Mouse (Mus musculus) megakaryocyte, embryonic 14.5 days (primary cell): ENCODE measurements around the gene Naaa. TPM values are rescaled to one million over a fixed set of nuclear protein-coding genes. Genes with fewer than 3 reads are reported as not detected.

Experiments
- H3K27me3 ChIP-seq: replicated peaks from 2 replicates; pipeline ENCODE3; 2012; ENCODE audit warnings: inconsistent platforms
- H3K36me3 ChIP-seq: replicated peaks from 2 replicates; pipeline ENCODE3; 2012; ENCODE audit warnings: low read length, inconsistent platforms, mixed read lengths
- H3K4me1 ChIP-seq: 2 replicates; pipeline ENCODE4 v1.6.1; 2012; ENCODE audit warnings: inconsistent platforms
- H3K4me3 ChIP-seq: replicated peaks from 2 replicates; pipeline ENCODE3; 2012; ENCODE audit warnings: moderate library complexity, mild to moderate bottlenecking, inconsistent platforms
- H3K9me3 ChIP-seq: 2 replicates; pipeline ENCODE4 v1.6.1; 2012; ENCODE audit warnings: inconsistent platforms
- FLI1 ChIP-seq: IDR thresholded peaks from 2 replicates; pipeline ENCODE4 v1.6.1; 2012; ENCODE audit warnings: low read length, inconsistent platforms, mixed read lengths
- GATA1 ChIP-seq: IDR thresholded peaks from 3 replicates; pipeline ENCODE4 v1.6.1; 2012; ENCODE audit warnings: mixed read lengths, low read length, inconsistent platforms, borderline replicate concordance
- polyA plus RNA-seq: library from polyadenylated mRNA; stranded (reverse); fragments of >175 nt; gene quantifications from 2 replicates; pipeline ENCODE4 v1.2.3, GENCODE M21; 2012; ENCODE audit warnings: low replicate concordance; ENCODE audit not compliant: insufficient read depth

The Naaa gene
- polyA plus RNA-seq, 1 experiment, result 5.5 TPM

GRCm38 (mm10) chr5:92309681-92310511 lies 31.9 kb upstream of the Naaa start, which contains the start of gene Sdad1:
Sdad1 (minus strand) TSS chr5:92310479.
- peaks cover 27% of the 10 kb centered on the region for H3K36me3 ChIP-seq
- H3K4me1 ChIP-seq, result peaks cover 67% of the 10 kb centered on the region
- H3K27me3 ChIP-seq, result no peaks in the 10 kb centered on the region
- peak within 1 kb of the TSS; percentile 96 for H3K4me3 ChIP-seq
- no peak for TF ChIP-seq GATA1
- TF ChIP-seq FLI1, result 0 out of 2 replicates have a peak, but pooled peaks have one; percentile 56
- no peaks in the 10 kb centered on the region for H3K9me3 ChIP-seq

DNA sequence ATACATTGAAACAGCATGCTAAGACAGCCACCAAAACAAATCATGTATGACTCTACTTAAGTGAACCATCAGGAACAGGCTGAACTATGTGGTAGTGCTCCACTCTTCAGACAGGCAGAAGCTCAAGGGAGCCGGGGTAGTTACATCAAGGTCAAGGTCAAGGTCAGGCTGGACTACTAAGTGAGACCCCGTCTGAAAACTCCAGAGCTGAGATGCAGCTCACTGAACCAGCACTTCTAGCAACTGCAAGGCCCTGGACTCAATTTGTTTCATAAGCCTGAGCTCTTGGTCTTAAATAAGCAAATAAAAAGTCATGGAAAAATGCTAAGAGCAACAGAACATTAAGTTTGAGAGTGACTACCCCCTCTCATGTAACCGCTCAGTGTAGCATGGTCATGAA lies 26.3 kb upstream of the Naaa start:
- Histone ChIP-seq H3K4me1 (peaks cover 30% of the 10 kb centered on the region), H3K27me3 (no peaks in the 10 kb centered on the region), H3K9me3 (no peaks in the 10 kb centered on the region), H3K4me3 (no peak overlapping the region), H3K36me3 (peaks cover 83% of the 10 kb centered on the region)
- TF ChIP-seq GATA1, result no peak
- no peak for TF ChIP-seq FLI1

DNA sequence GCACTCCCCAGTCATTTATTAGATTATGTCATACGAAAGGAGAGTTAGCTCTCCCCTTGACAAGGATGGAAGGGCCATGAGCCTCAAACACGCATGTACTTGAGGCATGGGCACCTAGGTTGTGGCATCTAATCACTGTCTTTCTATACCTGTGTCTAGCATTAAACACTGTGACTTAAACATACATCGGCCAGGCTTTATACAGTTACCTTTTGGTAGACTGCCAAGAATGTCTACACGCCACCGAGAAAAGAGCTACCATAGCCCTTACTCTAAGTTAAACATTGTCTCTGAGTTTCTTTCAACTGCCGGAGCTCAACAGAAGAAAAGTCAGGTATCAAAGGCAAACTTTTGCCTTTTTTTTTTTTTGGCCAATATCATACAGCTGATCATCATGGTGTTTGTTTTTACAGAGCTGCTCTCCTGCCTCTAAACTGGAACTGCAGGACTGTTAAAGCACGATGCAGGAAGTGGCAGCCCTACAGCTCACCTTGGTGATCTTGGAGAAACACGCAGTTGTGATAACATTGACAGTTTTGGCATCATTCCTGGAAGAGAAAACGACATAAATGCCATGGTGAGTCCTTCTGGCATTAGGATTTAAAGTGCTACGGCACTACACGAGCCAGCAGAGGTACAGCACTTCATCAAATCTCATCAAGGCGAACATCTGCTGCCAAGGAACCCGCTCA lies 24.3 kb upstream of the Naaa start:
- Histone ChIP-seq H3K4me3 (no peak overlapping the region), H3K36me3 (peaks cover 95% of the 10 kb centered on the region), H3K4me1 (peaks cover 10% of the 10 kb centered on the region), H3K9me3 (no peaks in the 10 kb centered on the region), H3K27me3 (no peaks in the 10 kb centered on the region)
- TF ChIP-seq FLI1 (no peak), GATA1 (no peak)

- H3K4me1 ChIP-seq, result peaks cover 26% of the 10 kb centered on the region
- H3K27me3 ChIP-seq, result no peaks in the 10 kb centered on the region
- TF ChIP-seq FLI1, result no peak
- TF ChIP-seq GATA1, result no peak
- no peak overlapping the region for H3K4me3 ChIP-seq
- peaks cover 93% of the 10 kb centered on the region for H3K36me3 ChIP-seq
- no peaks in the 10 kb centered on the region for H3K9me3 ChIP-seq
These were observed 16.6 kb upstream of the Naaa start for GRCm38 (mm10) chr5:92294525-92294924.

GRCm38 (mm10) chr5:92291652-92292414 lies 13.9 kb upstream of the Naaa start:
- Histone ChIP-seq H3K4me3 (no peak overlapping the region), H3K36me3 (peaks cover 96% of the 10 kb centered on the region), H3K27me3 (no peaks in the 10 kb centered on the region), H3K9me3 (no peaks in the 10 kb centered on the region), H3K4me1 (peaks cover 24% of the 10 kb centered on the region)
- TF ChIP-seq GATA1 (no peak), FLI1 (no peak)

GRCm38 (mm10) chr5:92287840-92288239 lies 9.9 kb upstream of the Naaa start:
- TF ChIP-seq GATA1, result no peak
- TF ChIP-seq FLI1, result no peak
- peaks cover 20% of the 10 kb centered on the region for H3K4me1 ChIP-seq
- H3K9me3 ChIP-seq, result no peaks in the 10 kb centered on the region
- no peaks in the 10 kb centered on the region for H3K27me3 ChIP-seq
- H3K4me3 ChIP-seq, result no peak overlapping the region
- H3K36me3 ChIP-seq, result peaks cover 89% of the 10 kb centered on the region

GRCm38 (mm10) chr5:92283107-92283506 lies 5.1 kb upstream of the Naaa start:
- TF ChIP-seq GATA1 (no peak), FLI1 (no peak)
- peaks cover 42% of the 10 kb centered on the region for H3K36me3 ChIP-seq
- no peaks in the 10 kb centered on the region for H3K27me3 ChIP-seq
- no peak overlapping the region for H3K4me3 ChIP-seq
- no peaks in the 10 kb centered on the region for H3K9me3 ChIP-seq
- H3K4me1 ChIP-seq, result peaks cover 36% of the 10 kb centered on the region

DNA sequence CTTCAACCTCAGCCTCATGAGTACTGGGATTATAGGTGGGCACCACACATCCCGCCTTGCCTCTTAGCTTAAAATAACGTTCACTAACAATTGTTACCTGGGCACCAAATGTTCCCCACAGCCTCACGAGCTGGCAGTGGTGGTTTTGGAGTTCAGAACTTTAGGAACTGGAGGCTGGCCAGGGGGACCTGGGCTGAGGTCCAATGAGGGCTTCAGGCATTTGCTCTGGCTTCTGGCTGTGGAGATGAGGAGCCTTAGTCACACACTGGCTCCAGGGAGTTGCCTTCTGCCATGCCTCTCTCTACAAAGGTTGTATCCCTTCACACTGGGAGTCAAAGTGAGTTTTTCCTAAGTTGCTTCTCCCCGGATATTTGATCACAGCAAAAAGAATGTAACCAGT lies 4.6 kb upstream of the Naaa start:
- TF ChIP-seq FLI1 (no peak), GATA1 (no peak)
- peaks cover 37% of the 10 kb centered on the region for H3K36me3 ChIP-seq
- H3K9me3 ChIP-seq, result no peaks in the 10 kb centered on the region
- H3K4me1 ChIP-seq, result peaks cover 41% of the 10 kb centered on the region
- H3K4me3 ChIP-seq, result no peak overlapping the region
- H3K27me3 ChIP-seq, result no peaks in the 10 kb centered on the region

- no peak for TF ChIP-seq GATA1
- no peak for TF ChIP-seq FLI1
- Histone ChIP-seq H3K9me3 (no peaks in the 10 kb centered on the region), H3K36me3 (peaks cover 32% of the 10 kb centered on the region), H3K4me1 (peaks cover 47% of the 10 kb centered on the region), H3K27me3 (peaks cover 18% of the 10 kb centered on the region), H3K4me3 (no peak overlapping the region)
These were observed 1.1 kb upstream of the Naaa start for GRCm38 (mm10) chr5:92278942-92279537.

GRCm38 (mm10) chr5:92270496-92270895 lies 7.5 kb downstream of the Naaa start:
- Histone ChIP-seq H3K4me3 (no peak overlapping the region), H3K27me3 (peaks cover 19% of the 10 kb centered on the region), H3K36me3 (peaks cover 64% of the 10 kb centered on the region), H3K9me3 (no peaks in the 10 kb centered on the region), H3K4me1 (peaks cover 5% of the 10 kb centered on the region)
- TF ChIP-seq GATA1, result no peak
- no peak for TF ChIP-seq FLI1
